Mouse (Mus musculus) lung, postnatal 25 days (tissue): ENCODE data around the gene Snx14.
A peak's percentile ranks its signal among the peaks of the same experiment; 100 is the strongest.

Source experiments
- DNase-seq: peaks from one replicate; pipeline ENCODE4 v3.0.0; 2022; ENCODE audit warnings: low spot score

The Snx14 gene

GRCm38 (mm10) chr9:88342701-88343100 lies 96.1 kb downstream of the Snx14 start:
- no peak for DNase-seq

- DNase-seq: no peak
Measured at GRCm38 (mm10) chr9:88342241-88342640, 96.5 kb downstream of the Snx14 start.

- DNase-seq: no peak
Measured at GRCm38 (mm10) chr9:88340819-88341218, 97.9 kb downstream of the Snx14 start.

- DNase-seq: no peak
Measured at GRCm38 (mm10) chr9:88335839-88336238, 102.9 kb downstream of the Snx14 start.

GRCm38 (mm10) chr9:88332447-88332846 lies 106.3 kb downstream of the Snx14 start:
- DNase-seq: no peak

GRCm38 (mm10) chr9:88330316-88330715 lies 108.4 kb downstream of the Snx14 start:
- no peak for DNase-seq

- peak; percentile 35 for DNase-seq
Measured at GRCm38 (mm10) chr9:88329166-88329748, 109.5 kb downstream of the Snx14 start.

- no peak for DNase-seq
Measured at GRCm38 (mm10) chr9:88328666-88329065, 110.1 kb downstream of the Snx14 start.

- peak; percentile 73 for DNase-seq
Measured at GRCm38 (mm10) chr9:88326930-88327901, 111.5 kb downstream of the Snx14 start, which contains the start of gene Nt5e. Gene Nt5e, plus strand, starts transcription at chr9:88327197.
